Mouse (Mus musculus) bone marrow macrophage, adult 2 months (primary cell): ENCODE data around the gene Prkcg.

Source experiments
- CTCF ChIP-seq: IDR thresholded peaks from 2 replicates; pipeline ENCODE4 v1.5.1; 2012; ENCODE audit warnings: low read depth, mild to moderate bottlenecking, low read length, moderate library complexity
- POLR2A ChIP-seq: IDR thresholded peaks from 2 replicates; pipeline ENCODE4 v1.6.1; 2012; ENCODE audit warnings: mild to moderate bottlenecking, low read depth, low read length, borderline replicate concordance

DNA sequence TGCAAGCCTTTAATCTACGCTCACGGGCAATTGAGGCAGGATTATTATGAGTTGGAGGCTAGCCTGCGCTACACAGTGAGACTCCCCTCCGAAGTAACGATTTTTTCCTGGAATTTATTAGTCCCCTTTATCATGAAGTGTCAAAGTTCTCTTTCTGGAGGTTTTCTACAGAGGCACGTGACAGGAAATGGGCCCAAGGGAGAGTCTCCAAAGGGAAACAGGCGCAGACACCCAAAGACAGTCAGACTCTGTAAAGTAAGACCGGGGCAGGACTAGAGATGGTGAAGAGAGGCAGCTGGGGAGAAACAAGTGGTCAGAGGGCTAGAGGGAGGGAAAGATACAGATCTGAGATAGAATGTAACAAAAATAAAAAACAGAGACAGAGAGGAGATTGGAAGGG lies 21.1 kb upstream of the Prkcg start:
- no peak for TF ChIP-seq POLR2A
- TF ChIP-seq CTCF: no peak
